Mouse (Mus musculus): ENCODE measurements around the gene Slc13a5. TPM values are rescaled to one million over a fixed set of nuclear protein-coding genes. Genes with fewer than 3 reads are reported as not detected.

The Slc13a5 gene
- polyA plus RNA-seq (2014; fragmentation: Nextera tagmentation; extraction: Ambion mirVana), result 0.29 and 0.32 TPM in 2 replicates

DNA sequence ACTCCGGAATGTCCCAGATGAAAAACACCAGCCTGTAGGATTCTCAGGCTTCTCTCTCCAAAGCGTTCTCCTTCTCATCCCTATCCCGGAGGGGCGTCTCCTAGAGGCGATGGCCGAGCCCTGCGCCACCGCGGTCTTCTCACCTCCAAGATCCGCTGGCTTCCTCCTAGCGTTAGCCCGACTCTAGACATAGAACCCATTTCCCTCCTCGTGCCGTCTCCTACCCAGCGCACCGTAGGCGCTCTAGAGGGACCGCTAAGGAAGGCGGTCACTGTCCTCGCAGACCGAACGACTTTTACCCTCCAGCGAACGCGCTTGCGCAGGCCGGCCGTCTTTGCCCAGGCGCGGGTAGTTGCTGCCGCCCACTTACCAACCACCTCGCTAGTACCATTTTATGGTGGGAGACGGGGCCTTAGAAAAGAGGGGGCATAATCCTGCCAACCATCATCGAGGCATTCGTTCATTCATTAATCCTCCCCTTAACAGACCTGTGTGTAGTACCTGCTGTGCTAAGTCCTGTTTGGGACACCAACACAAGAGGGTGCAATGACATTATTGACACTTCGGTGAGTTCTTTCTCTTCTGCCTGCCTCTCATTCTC, at the start of gene Slc13a5:
TSS of gene Slc13a5 (minus strand) at position 263 of the 601 bp plus-strand sequence.
- Histone ChIP-seq H3K36me3 (ENCODE audit: control insufficient read depth, insufficient read depth, low read length) (no peaks in the 10 kb centered on the region), H3K27ac (ENCODE audit: low read depth, low read length) (no peak within 1 kb of the TSS), H3K27me3 (ENCODE audit: control insufficient read depth, insufficient read depth, low read length) (peaks cover 28% of the 10 kb centered on the region), H3K4me3 (ENCODE audit: low read depth, low read length) (peak within 1 kb of the TSS; percentile 34), H3K9ac (ENCODE audit: low read depth, low read length) (peak within 1 kb of the TSS; percentile 21), H3K9me3 (ENCODE audit: control insufficient read depth, low read length) (no peaks in the 10 kb centered on the region), H3K4me2 (replicated peaks; ENCODE audit: low read depth, low read length) (peak within 1 kb of the TSS; percentile 56), H3K4me1 (replicated peaks; ENCODE audit: control insufficient read depth, insufficient read depth, low read length) (no peaks in the 10 kb centered on the region; the same call in none of the 2 replicates)
- ATAC-seq (ENCODE audit: low FRiP score) (peak; percentile 59), DNase-seq (ENCODE audit: low spot score) (peak; percentile 63)
- WGBS, result 2% methylated on average over 36 of the region's 36 CpGs

GRCm38 (mm10) chr11:72314151-72314895, 47.3 kb upstream of the Slc13a5 start, which contains the start of gene Fbxo39:
TSS of gene Fbxo39 (plus strand) at chr11:72314444.
- DNase-seq (ENCODE audit: low spot score) (peak; percentile 30), ATAC-seq (ENCODE audit: low FRiP score) (no peak)
- peaks cover 9% of the 10 kb centered on the region for H3K27me3 ChIP-seq (ENCODE audit: control insufficient read depth, insufficient read depth, low read length)
- no peaks in the 10 kb centered on the region for H3K4me1 ChIP-seq (replicated peaks; ENCODE audit: control insufficient read depth, insufficient read depth, low read length)
- H3K36me3 ChIP-seq (ENCODE audit: control insufficient read depth, insufficient read depth, low read length), result no peaks in the 10 kb centered on the region
- H3K4me2 ChIP-seq (replicated peaks; ENCODE audit: low read depth, low read length), result peak within 1 kb of the TSS; percentile 48
- 14% methylated on average over 42 of the region's 42 CpGs for WGBS
- H3K4me3 ChIP-seq (ENCODE audit: low read depth, low read length), result peak within 1 kb of the TSS; percentile 25
- H3K9ac ChIP-seq (ENCODE audit: low read depth, low read length), result peak within 1 kb of the TSS; percentile 36; the same call in 1 of the 2 replicates
- no peak within 1 kb of the TSS for H3K27ac ChIP-seq (ENCODE audit: low read depth, low read length)
- no peaks in the 10 kb centered on the region for H3K9me3 ChIP-seq (ENCODE audit: control insufficient read depth, low read length)

DNA sequence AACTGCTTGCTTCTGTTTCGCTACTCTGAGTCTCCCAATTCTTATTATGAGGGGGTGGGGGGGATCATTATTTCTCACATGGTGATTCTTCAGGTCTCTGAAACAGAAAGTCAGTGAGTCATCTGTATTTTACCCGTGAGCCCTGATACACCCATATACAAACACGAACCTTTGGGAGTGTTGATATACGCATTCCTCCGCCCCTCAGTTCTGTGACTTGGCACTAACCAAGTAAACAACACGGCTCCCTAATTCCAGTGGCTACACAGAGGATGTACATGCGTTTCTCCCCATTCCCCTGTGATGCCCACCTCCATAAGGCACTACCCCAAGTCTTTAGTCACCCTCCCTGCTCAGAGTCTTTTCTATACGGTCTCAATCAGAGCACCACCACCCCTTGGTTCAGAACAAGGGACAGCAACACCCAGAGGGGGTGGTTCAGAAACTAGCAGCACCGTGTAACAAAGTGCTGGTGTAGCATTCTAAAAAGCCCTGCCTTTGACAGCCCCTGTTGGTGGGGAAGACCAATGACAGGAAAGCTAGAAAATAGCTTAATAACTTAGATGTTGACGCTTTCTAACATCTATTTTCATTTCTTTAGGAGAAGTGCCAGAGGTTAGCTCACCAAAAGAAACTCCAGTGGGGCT, 44.5 kb upstream of the Slc13a5 start:
- Histone ChIP-seq H3K27ac (ENCODE audit: low read depth, low read length) (no peak overlapping the region), H3K4me3 (ENCODE audit: low read depth, low read length) (no peak overlapping the region), H3K9ac (ENCODE audit: low read depth, low read length) (no peak overlapping the region), H3K4me2 (replicated peaks; ENCODE audit: low read depth, low read length) (no peak overlapping the region), H3K9me3 (ENCODE audit: control insufficient read depth, low read length) (no peaks in the 10 kb centered on the region), H3K4me1 (replicated peaks; ENCODE audit: control insufficient read depth, insufficient read depth, low read length) (no peaks in the 10 kb centered on the region), H3K36me3 (ENCODE audit: control insufficient read depth, insufficient read depth, low read length) (no peaks in the 10 kb centered on the region), H3K27me3 (ENCODE audit: control insufficient read depth, insufficient read depth, low read length) (peaks cover 9% of the 10 kb centered on the region)
- DNase-seq (ENCODE audit: low spot score) (no peak), ATAC-seq (ENCODE audit: low FRiP score) (no peak)
- WGBS, result 84% methylated on average over 10 of the region's 10 CpGs

DNA sequence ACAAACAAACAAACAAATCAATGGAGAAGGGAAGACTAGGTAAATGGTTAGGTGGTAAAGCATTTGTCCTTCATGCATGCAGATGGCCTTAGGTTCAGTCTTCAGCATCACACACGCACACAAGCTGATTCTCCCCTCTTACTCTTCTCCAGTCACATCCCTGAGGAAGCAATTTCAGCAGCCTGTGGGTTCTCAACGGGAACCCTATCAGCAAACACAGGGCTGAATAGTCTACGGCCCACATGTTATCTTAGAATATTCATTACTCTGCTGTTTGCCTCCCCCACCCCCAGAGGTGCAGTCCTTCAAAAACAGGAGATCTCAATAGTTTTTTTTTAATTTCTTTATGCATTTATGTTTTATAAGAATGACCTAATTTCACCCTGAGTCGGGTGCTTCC, 43.5 kb upstream of the Slc13a5 start:
- H3K9me3 ChIP-seq (ENCODE audit: control insufficient read depth, low read length), result no peaks in the 10 kb centered on the region
- no peak for ATAC-seq (ENCODE audit: low FRiP score)
- 91% methylated on average over 4 of the region's 4 CpGs for WGBS
- H3K36me3 ChIP-seq (ENCODE audit: control insufficient read depth, insufficient read depth, low read length), result no peaks in the 10 kb centered on the region
- H3K4me1 ChIP-seq (replicated peaks; ENCODE audit: control insufficient read depth, insufficient read depth, low read length), result no peaks in the 10 kb centered on the region
- DNase-seq (ENCODE audit: low spot score), result no peak
- H3K9ac ChIP-seq (ENCODE audit: low read depth, low read length), result no peak overlapping the region
- no peak overlapping the region for H3K27ac ChIP-seq (ENCODE audit: low read depth, low read length)
- no peak overlapping the region for H3K4me2 ChIP-seq (replicated peaks; ENCODE audit: low read depth, low read length)
- H3K4me3 ChIP-seq (ENCODE audit: low read depth, low read length), result no peak overlapping the region
- peaks cover 9% of the 10 kb centered on the region for H3K27me3 ChIP-seq (ENCODE audit: control insufficient read depth, insufficient read depth, low read length)

DNA sequence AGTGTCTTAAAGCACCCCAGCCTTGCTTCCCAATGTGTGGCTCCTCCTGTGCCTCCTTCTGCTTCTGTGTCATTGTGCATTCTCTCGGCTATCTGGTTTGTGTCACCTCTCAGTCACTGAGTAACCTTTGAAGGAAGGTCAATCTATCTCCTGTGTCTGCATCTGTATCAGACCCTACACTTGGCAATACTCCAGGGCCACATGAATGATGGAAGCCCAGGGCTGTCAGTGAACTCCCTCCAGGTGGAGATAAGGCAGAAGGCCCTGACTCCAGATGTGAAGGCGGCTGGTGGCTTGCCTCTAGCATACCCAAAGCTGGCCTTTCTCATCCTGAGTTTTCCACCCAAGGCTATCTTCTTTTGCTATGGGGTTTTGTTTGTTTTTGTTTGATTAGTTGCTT, 42.0 kb upstream of the Slc13a5 start:
- WGBS, result 72% methylated on average over 2 of the region's 2 CpGs
- Histone ChIP-seq H3K4me1 (replicated peaks; ENCODE audit: control insufficient read depth, insufficient read depth, low read length) (no peaks in the 10 kb centered on the region), H3K27me3 (ENCODE audit: control insufficient read depth, insufficient read depth, low read length) (peaks cover 2% of the 10 kb centered on the region; the same call in 1 of the 2 replicates), H3K9ac (ENCODE audit: low read depth, low read length) (no peak overlapping the region), H3K27ac (ENCODE audit: low read depth, low read length) (no peak overlapping the region), H3K36me3 (ENCODE audit: control insufficient read depth, insufficient read depth, low read length) (no peaks in the 10 kb centered on the region), H3K4me3 (ENCODE audit: low read depth, low read length) (no peak overlapping the region), H3K4me2 (replicated peaks; ENCODE audit: low read depth, low read length) (no peak overlapping the region), H3K9me3 (ENCODE audit: control insufficient read depth, low read length) (no peaks in the 10 kb centered on the region)
- ATAC-seq (ENCODE audit: low FRiP score), result no peak
- DNase-seq (ENCODE audit: low spot score), result no peak

DNA sequence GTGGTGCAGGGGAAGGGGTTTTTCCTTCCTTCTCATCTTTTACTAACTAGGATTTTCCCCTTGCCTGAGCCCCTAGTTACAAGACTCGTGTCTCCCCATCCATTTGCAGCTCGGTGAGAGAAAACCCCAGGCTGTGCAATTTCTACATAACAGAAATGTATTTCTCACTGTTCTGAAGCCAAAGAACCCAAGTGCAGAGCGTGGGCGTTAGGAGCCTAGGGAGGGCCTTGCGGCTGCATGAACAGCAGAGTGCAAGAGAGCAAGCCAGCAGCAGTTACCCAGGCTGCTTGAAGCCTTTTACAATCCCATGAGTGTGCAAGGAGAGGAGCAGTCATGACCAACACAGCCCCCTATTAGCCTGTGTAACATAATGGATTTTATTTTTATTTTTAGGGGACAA, 40.4 kb upstream of the Slc13a5 start:
- WGBS, result 81% methylated on average over 5 of the region's 5 CpGs
- DNase-seq (ENCODE audit: low spot score), result no peak
- H3K4me2 ChIP-seq (replicated peaks; ENCODE audit: low read depth, low read length), result no peak overlapping the region
- no peak overlapping the region for H3K4me3 ChIP-seq (ENCODE audit: low read depth, low read length)
- no peak overlapping the region for H3K27ac ChIP-seq (ENCODE audit: low read depth, low read length)
- H3K27me3 ChIP-seq (ENCODE audit: control insufficient read depth, insufficient read depth, low read length), result no peaks in the 10 kb centered on the region
- no peak for ATAC-seq (ENCODE audit: low FRiP score)
- H3K4me1 ChIP-seq (replicated peaks; ENCODE audit: control insufficient read depth, insufficient read depth, low read length), result no peaks in the 10 kb centered on the region
- no peaks in the 10 kb centered on the region for H3K9me3 ChIP-seq (ENCODE audit: control insufficient read depth, low read length)
- H3K9ac ChIP-seq (ENCODE audit: low read depth, low read length), result no peak overlapping the region
- no peaks in the 10 kb centered on the region for H3K36me3 ChIP-seq (ENCODE audit: control insufficient read depth, insufficient read depth, low read length)

GRCm38 (mm10) chr11:72302230-72302629, 35.2 kb upstream of the Slc13a5 start:
- H3K4me1 ChIP-seq (replicated peaks; ENCODE audit: control insufficient read depth, insufficient read depth, low read length), result no peaks in the 10 kb centered on the region
- 82% methylated on average over 7 of the region's 7 CpGs for WGBS
- no peak overlapping the region for H3K9ac ChIP-seq (ENCODE audit: low read depth, low read length)
- H3K9me3 ChIP-seq (ENCODE audit: control insufficient read depth, low read length), result no peaks in the 10 kb centered on the region
- DNase-seq (ENCODE audit: low spot score) (no peak), ATAC-seq (ENCODE audit: low FRiP score) (no peak)
- H3K27ac ChIP-seq (ENCODE audit: low read depth, low read length), result no peak overlapping the region
- no peaks in the 10 kb centered on the region for H3K27me3 ChIP-seq (ENCODE audit: control insufficient read depth, insufficient read depth, low read length)
- H3K4me2 ChIP-seq (replicated peaks; ENCODE audit: low read depth, low read length), result no peak overlapping the region
- H3K36me3 ChIP-seq (ENCODE audit: control insufficient read depth, insufficient read depth, low read length), result no peaks in the 10 kb centered on the region
- H3K4me3 ChIP-seq (ENCODE audit: low read depth, low read length), result no peak overlapping the region

DNA sequence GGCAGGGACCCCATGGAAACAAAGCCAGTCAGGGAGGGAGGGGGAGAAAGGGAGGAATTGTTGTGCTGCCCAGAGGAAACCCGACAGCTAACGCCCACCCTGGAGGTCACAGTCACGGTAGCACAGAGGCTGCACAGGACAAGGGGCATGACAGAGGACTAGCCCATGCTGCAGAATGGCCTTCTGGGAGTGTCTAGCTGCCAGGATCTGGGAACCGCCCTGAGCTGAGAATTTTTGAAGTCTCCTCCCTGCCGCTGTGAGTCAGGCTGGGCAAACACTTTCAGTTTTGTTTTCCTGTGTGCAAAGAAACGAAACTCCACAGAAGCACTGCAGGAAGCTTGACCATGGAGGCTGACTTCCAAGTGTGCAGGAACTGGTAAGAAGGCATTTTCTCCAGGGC, 34.3 kb upstream of the Slc13a5 start, which contains the start of gene Xaf1:
TSS of gene Xaf1 (plus strand) at position 296 of the 400 bp plus-strand sequence.
- ATAC-seq (ENCODE audit: low FRiP score), result no peak
- Histone ChIP-seq H3K9me3 (ENCODE audit: control insufficient read depth, low read length) (no peaks in the 10 kb centered on the region), H3K9ac (ENCODE audit: low read depth, low read length) (no peak within 1 kb of the TSS), H3K27ac (ENCODE audit: low read depth, low read length) (no peak within 1 kb of the TSS), H3K36me3 (ENCODE audit: control insufficient read depth, insufficient read depth, low read length) (no peaks in the 10 kb centered on the region), H3K4me1 (replicated peaks; ENCODE audit: control insufficient read depth, insufficient read depth, low read length) (no peaks in the 10 kb centered on the region), H3K4me2 (replicated peaks; ENCODE audit: low read depth, low read length) (peak within 1 kb of the TSS; percentile 5; the same call in 1 of the 2 replicates), H3K27me3 (ENCODE audit: control insufficient read depth, insufficient read depth, low read length) (no peaks in the 10 kb centered on the region), H3K4me3 (ENCODE audit: low read depth, low read length) (no peak within 1 kb of the TSS)
- 24% methylated on average over 6 of the region's 6 CpGs for WGBS
- no peak for DNase-seq (ENCODE audit: low spot score)

Data from hindbrain, embryonic 11.5 days (tissue).